In the genomic region with DNA sequence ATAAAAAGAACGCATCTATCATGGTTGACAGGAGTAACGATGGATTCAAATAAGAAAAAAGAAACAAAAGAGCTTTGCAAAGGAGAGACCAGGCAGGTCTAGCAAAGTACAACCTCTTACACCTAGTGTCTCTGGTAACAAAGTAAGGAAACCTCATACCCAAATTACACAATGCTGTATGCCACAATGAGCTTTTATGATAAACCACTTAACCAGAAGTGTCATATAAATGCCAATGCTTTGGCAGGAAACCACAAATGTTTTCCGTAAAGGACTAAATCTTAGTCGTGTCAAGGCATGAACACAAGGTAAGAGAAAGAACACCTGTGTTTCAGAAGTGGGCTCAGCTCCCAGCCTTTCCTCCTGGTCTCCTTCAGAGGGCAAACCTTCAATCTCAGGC, we compare ENCODE assay signal across 14 mouse cellular contexts. TPM values are rescaled to one million over a fixed set of nuclear protein-coding genes. Genes with fewer than 3 reads are reported as not detected.
DNase-seq lines count a peak whose midpoint lies in the region.
"Had no signal": no experiment of that assay in that cellular context is flagged by ENCODE, and none has a peak within 500 bp of the region (broad histone marks: within the 10 kb centered on the region; RNA-seq: fewer than 3 reads in every experiment).

No protein-coding gene starts in this region.

- DNase-seq in thymus, postnatal 0 days (ENCODE audit: low spot score): peak; percentile 8
- no peak for DNase-seq in thymus, postnatal 4 days
- peak; percentile 1 for DNase-seq in T-cell, adult 2 months (ENCODE audit: low spot score)
- DNase-seq in induced T-regulatory cell, adult 2 months (ENCODE audit: low read depth): peak; percentile 12
- DNase-seq in right cerebral cortex, postnatal 25 days: no peak
- no peak for DNase-seq in cerebellum, adult 11 months
- DNase-seq: adrenal gland, adult 2 months; adrenal gland, postnatal 14 days; cerebellum, adult 18-20 months; cerebellum, adult 9-10 months; cerebellum, postnatal 14 days; gastrocnemius, postnatal 10 days; gastrocnemius, postnatal 36 days; heart, adult 11 months had no signal

RNA-seq across cellular contexts. Expression of a gene that starts 26.9 kb away (rescaled TPM):
- 23.4 and 25.0 TPM in 2 replicates for polyA plus RNA-seq in thymus, postnatal 0 days (2015; fragmentation: Nextera tagmentation; extraction: Ambion mirVana)

RNA-seq across cellular contexts. Expression of a gene that starts 27.4 kb away (rescaled TPM):
- polyA plus RNA-seq in thymus, postnatal 0 days (2015; fragmentation: Nextera tagmentation; extraction: Ambion mirVana): 90.9 and 91.7 TPM in 2 replicates

Comparison
In these comparisons a context has a peak if more than half of its experiments do, and no peak if none do; other contexts are left out.
1. DNase-seq: peak in thymus, postnatal 0 days (single experiment), T-cell, adult 2 months (single experiment) and induced T-regulatory cell, adult 2 months (single experiment); none in thymus, postnatal 4 days (single experiment), right cerebral cortex, postnatal 25 days (single experiment) and cerebellum, adult 11 months (single experiment).